ENCODE assay signal across 9 mouse cellular contexts in the genomic region with DNA sequence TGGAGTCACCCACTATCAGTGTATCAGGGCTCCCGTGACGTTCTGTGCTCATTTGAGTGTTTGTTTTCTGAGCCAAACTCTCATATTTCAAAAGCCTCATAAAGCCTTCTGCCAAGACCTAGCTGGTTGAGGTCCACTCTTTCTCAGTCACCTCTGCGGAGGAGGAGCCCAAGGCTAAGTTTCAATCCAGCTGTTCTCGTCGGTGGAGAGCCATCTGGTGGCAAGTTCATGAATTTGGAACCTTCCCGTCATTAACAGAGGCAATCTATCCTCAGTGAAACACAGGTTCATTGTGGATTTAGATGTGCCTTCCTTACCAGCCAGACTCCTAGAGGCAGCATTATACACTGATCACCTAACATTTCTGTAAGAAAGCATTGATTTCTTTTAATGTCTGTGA. TPM values are rescaled to one million over a fixed set of nuclear protein-coding genes. Genes with fewer than 3 reads are reported as not detected.
DNase-seq lines count a peak whose midpoint lies in the region; ATAC-seq and TF ChIP-seq lines count a peak whose summit lies in the region.
"Had no signal": no experiment of that assay in that cellular context is flagged by ENCODE, and none has a peak within 500 bp of the region (broad histone marks: within the 10 kb centered on the region; RNA-seq: fewer than 3 reads in every experiment).

No protein-coding gene starts in this region.

- 0 out of 2 replicates have a peak, but pooled peaks have one; percentile 62 for ATAC-seq in intestine, embryonic 15.5 days
- ATAC-seq in lung, embryonic 14.5 days (ENCODE audit: insufficient read depth): peak; percentile 73; the same call in 1 of the 2 replicates

- no peak for DNase-seq in gastrocnemius, adult 2 months
- no peak for DNase-seq in gastrocnemius, postnatal 14 days
- peak; percentile 66 for DNase-seq in embryo, embryonic 11 days
- peak; percentile 79 for DNase-seq in lung, embryonic 14.5 days
- DNase-seq in ovary, postnatal 36 days (ENCODE audit: low spot score): peak; percentile 31
- DNase-seq in thymus, postnatal 0 days (ENCODE audit: low spot score): no peak

- peak; percentile 36; the same call in 1 of the 2 replicates for TF ChIP-seq CTCF in gastrocnemius, adult 2 months (IDR thresholded peaks at IDR 0.05)
- TF ChIP-seq CTCF in E14TG2a.4 (conservative IDR thresholded peaks at IDR 0.05; ENCODE audit: low read length): peak; percentile 21
- TF ChIP-seq CTCF in lung, embryonic 14.5 days (IDR thresholded peaks at IDR 0.05; ENCODE audit: low read depth): peak; percentile 74

- H3K36me3 ChIP-seq in E14TG2a.4 (ENCODE audit: insufficient read depth, low read length): no peaks in the 10 kb centered on the region
- H3K36me3 ChIP-seq in intestine, embryonic 15.5 days: no peaks in the 10 kb centered on the region
- no peaks in the 10 kb centered on the region for H3K36me3 ChIP-seq in lung, embryonic 14.5 days (ENCODE audit: insufficient read depth)

- no peaks in the 10 kb centered on the region for H3K4me1 ChIP-seq in E14TG2a.4 (replicated peaks; ENCODE audit: low read depth, low read length)
- no peaks in the 10 kb centered on the region for H3K4me1 ChIP-seq in intestine, embryonic 15.5 days (replicated peaks)
- H3K4me1 ChIP-seq in lung, embryonic 14.5 days (ENCODE audit: insufficient read depth): no peaks in the 10 kb centered on the region

- H3K9me3 ChIP-seq in E14TG2a.4 (ENCODE audit: low read length): peaks cover 10% of the 10 kb centered on the region
- H3K9me3 ChIP-seq in intestine, embryonic 15.5 days: no peaks in the 10 kb centered on the region
- H3K9me3 ChIP-seq in lung, embryonic 14.5 days (ENCODE audit: low read depth, low read length): no peaks in the 10 kb centered on the region

- WGBS in intestine, embryonic 15.5 days: 9% methylated on average over 6 of the region's 6 CpGs
- WGBS in lung, embryonic 14.5 days: 5% methylated on average over 6 of the region's 6 CpGs

- H3K27ac ChIP-seq in gastrocnemius, adult 2 months: no peak overlapping the region
- H3K27ac ChIP-seq in intestine, embryonic 15.5 days: no peak overlapping the region
- H3K27ac ChIP-seq in lung, embryonic 14.5 days (ENCODE audit: low read depth): no peak overlapping the region
- H3K27ac ChIP-seq: macrophage had no signal

- intact Hi-C loops in gastrocnemius, adult 2 months (cut with DNase I): no loop called here
- intact Hi-C loops in gastrocnemius, postnatal 14 days (cut with DNase I; ENCODE audit: low total_unique reads): no loop called here

- no peak overlapping the region for H3K9ac ChIP-seq in intestine, embryonic 15.5 days
- H3K9ac ChIP-seq in lung, embryonic 14.5 days: no peak overlapping the region

- H3K4me2 ChIP-seq in intestine, embryonic 15.5 days (replicated peaks): no peak overlapping the region
- H3K4me2 ChIP-seq in lung, embryonic 14.5 days: no peak overlapping the region

- H3K27me3 ChIP-seq in E14TG2a.4 (ENCODE audit: insufficient read depth, low read length): no peaks in the 10 kb centered on the region
- H3K27me3 ChIP-seq in intestine, embryonic 15.5 days (replicated peaks): no peaks in the 10 kb centered on the region
- no peaks in the 10 kb centered on the region for H3K27me3 ChIP-seq in lung, embryonic 14.5 days (ENCODE audit: insufficient read depth, low read length)

- no peak overlapping the region for H3K4me3 ChIP-seq in gastrocnemius, adult 2 months
- H3K4me3 ChIP-seq in E14TG2a.4 (replicated peaks; ENCODE audit: low read length): no peak overlapping the region
- no peak overlapping the region for H3K4me3 ChIP-seq in intestine, embryonic 15.5 days (replicated peaks)
- H3K4me3 ChIP-seq in lung, embryonic 14.5 days (ENCODE audit: low read depth, low read length): no peak overlapping the region

RNA-seq across cellular contexts. Expression of a gene that starts 47.2 kb away (rescaled TPM):
- total RNA-seq in gastrocnemius, adult 2 months (2021): under 1 TPM; 0.15 to 0.22 TPM
- total RNA-seq in gastrocnemius, postnatal 14 days (2021): under 1 TPM; 0.51 to 0.74 TPM
- 0.88 and 1.1 TPM in 2 replicates for polyA plus RNA-seq in intestine, embryonic 15.5 days (2015; fragmentation: Nextera tagmentation; extraction: Ambion mirVana)
- polyA plus RNA-seq in lung, embryonic 14.5 days (2014; fragmentation: Nextera tagmentation; extraction: Ambion mirVana): 6.7 and 8.8 TPM in 2 replicates
- polyA plus RNA-seq in thymus, postnatal 0 days (2015; fragmentation: Nextera tagmentation; extraction: Ambion mirVana): 1.2 and 1.5 TPM in 2 replicates
- polyA plus RNA-seq: macrophage had no signal

Comparison
In these comparisons a context has a peak if more than half of its experiments do, and no peak if none do; other contexts are left out.
1. DNase-seq: peak in embryo, embryonic 11 days (single experiment), lung, embryonic 14.5 days (single experiment) and ovary, postnatal 36 days (single experiment); none in gastrocnemius, adult 2 months (single experiment), gastrocnemius, postnatal 14 days (single experiment) and thymus, postnatal 0 days (single experiment).
2. CTCF ChIP-seq: peak in every context shown above with its lines; median percentile 74 in lung, embryonic 14.5 days; 36 in gastrocnemius, adult 2 months; 21 in E14TG2a.4.